Mouse (Mus musculus) thymus, adult 2 months (tissue): Measurements from ENCODE around the gene Actn1.

Experiments
- CTCF ChIP-seq: fragments of 200-500 bp; IDR thresholded peaks from 2 replicates; pipeline ENCODE4 v1.5.1; 2012; ENCODE audit warnings: mild to moderate bottlenecking, control low read depth, low read length, moderate library complexity, borderline replicate concordance; ENCODE audit not compliant: control insufficient read depth, poor library complexity, insufficient read depth; ENCODE audit errors: extremely low read depth
- POLR2A ChIP-seq: fragments of 200-500 bp; IDR thresholded peaks from 2 replicates; pipeline ENCODE4 v1.6.1; 2012; ENCODE audit warnings: mild to moderate bottlenecking, low read length, control low read depth, moderate library complexity; ENCODE audit not compliant: control insufficient read depth, poor library complexity, insufficient read depth; ENCODE audit errors: extremely low read depth

DNA sequence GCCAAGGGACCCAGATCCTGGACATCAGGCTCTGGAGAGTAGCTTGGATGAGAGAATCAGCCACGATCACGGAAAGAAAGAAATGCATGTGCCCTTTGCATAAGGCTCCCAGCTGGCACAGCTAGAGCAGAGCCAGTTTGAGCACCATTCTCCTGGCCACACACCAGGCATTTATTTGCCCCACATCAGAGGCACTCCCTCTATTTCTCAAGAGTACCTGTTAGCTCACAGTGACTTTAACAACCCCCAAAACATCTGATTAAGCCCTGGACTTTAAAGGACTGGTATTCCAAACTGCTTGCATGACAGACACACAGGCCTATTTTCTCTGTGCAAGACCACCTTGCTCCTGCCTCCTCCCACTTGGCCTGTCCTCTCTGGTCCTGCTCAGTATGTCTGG is 78.3 kb downstream of the Actn1 start:
- TF ChIP-seq CTCF (no peak), POLR2A (no peak)
